Mouse (Mus musculus) lung, embryonic 15.5 days (tissue): ENCODE measurements around the gene Cntn4. TPM values are rescaled to one million over a fixed set of nuclear protein-coding genes. Genes with fewer than 3 reads are reported as not detected.

Experiments used
- ATAC-seq: fragments of 200-750 bp; cut with Nextera tagmentation; 2 replicates; pipeline ENCODE4 v1.8.0; 2017; ENCODE audit warnings: moderate number of reproducible peaks, borderline replicate concordance; ENCODE audit not compliant: low FRiP score, low TSS enrichment; ENCODE audit errors: extremely low read depth
- H3K27ac ChIP-seq: fragments of 300-500 bp; sonication (generic); 2 replicates; pipeline ENCODE4 v1.5.1; 2015; ENCODE audit warnings: moderate library complexity, mild to moderate bottlenecking, inconsistent platforms
- H3K27me3 ChIP-seq: fragments of 300-500 bp; sonication (generic); 2 replicates; pipeline ENCODE4 v1.6.1; 2015; ENCODE audit warnings: inconsistent platforms
- H3K36me3 ChIP-seq: fragments of 300-500 bp; sonication (generic); 2 replicates; pipeline ENCODE4 v1.6.1; 2015; ENCODE audit warnings: inconsistent platforms
- H3K4me1 ChIP-seq: fragments of 300-500 bp; sonication (generic); 2 replicates; pipeline ENCODE4 v1.6.1; 2015; ENCODE audit warnings: inconsistent platforms
- H3K4me2 ChIP-seq: fragments of 300-500 bp; sonication (generic); 2 replicates; pipeline ENCODE4 v1.6.1; 2015; ENCODE audit warnings: inconsistent platforms, mild to moderate bottlenecking, moderate library complexity
- H3K4me3 ChIP-seq: fragments of 300-500 bp; sonication (generic); 2 replicates; pipeline ENCODE4 v1.5.1; 2015; ENCODE audit warnings: mild to moderate bottlenecking, inconsistent platforms
- H3K9ac ChIP-seq: fragments of 300-500 bp; sonication (generic); 2 replicates; pipeline ENCODE4 v1.6.1; 2015; ENCODE audit warnings: inconsistent platforms
- H3K9me3 ChIP-seq: fragments of 300-500 bp; sonication (generic); 2 replicates; pipeline ENCODE4 v1.6.1; 2016; ENCODE audit warnings: inconsistent platforms
- WGBS: fragments of 180-500 bp; shearing (Covaris S2); methylation state at CpG from one replicate; pipeline ENCODE4 v1.1.7; 2015; 5-methylcytosine and 5-hydroxymethylcytosine counted together
- polyA plus RNA-seq: library from polyadenylated mRNA; unstranded; fragments of >200 nt; fragmentation: Nextera tagmentation; extraction: Ambion mirVana; gene quantifications from 2 replicates; pipeline ENCODE4 v1.2.1, GENCODE M21; 2015

Cntn4 gene
- 1.7 and 1.8 TPM in 2 replicates for polyA plus RNA-seq

- peaks cover 33% of the 10 kb centered on the region for H3K27me3 ChIP-seq
- no peaks in the 10 kb centered on the region for H3K9me3 ChIP-seq
- no peaks in the 10 kb centered on the region for H3K36me3 ChIP-seq
- H3K4me3 ChIP-seq, result peak within 1 kb of the TSS; percentile 32
- ATAC-seq, result peak; percentile 57
- no peak within 1 kb of the TSS for H3K27ac ChIP-seq
- H3K4me1 ChIP-seq, result 0 out of 2 replicates have a peak, but pooled peaks cover 4% of the 10 kb centered on the region
- peak within 1 kb of the TSS; percentile 65 for H3K4me2 ChIP-seq
- H3K9ac ChIP-seq, result no peak within 1 kb of the TSS
- WGBS, result 3% methylated on average over 38 of the region's 40 CpGs
Observed at GRCm38 (mm10) chr6:105677149-105678031, at the start of gene Cntn4. Gene Cntn4, plus strand, starts transcription at chr6:105677660.

- Histone ChIP-seq H3K4me2 (no peak overlapping the region), H3K9ac (no peak overlapping the region), H3K27me3 (peaks cover 25% of the 10 kb centered on the region), H3K9me3 (no peaks in the 10 kb centered on the region), H3K27ac (no peak overlapping the region), H3K4me3 (no peak overlapping the region), H3K36me3 (no peaks in the 10 kb centered on the region), H3K4me1 (0 out of 2 replicates have a peak, but pooled peaks cover 4% of the 10 kb centered on the region)
- WGBS, result 71% methylated on average over 4 of the region's 4 CpGs
- no peak for ATAC-seq
Observed at GRCm38 (mm10) chr6:105674276-105674675, 3.2 kb upstream of the Cntn4 start.

GRCm38 (mm10) chr6:105675099-105675498 is 2.4 kb upstream of the Cntn4 start:
- no peak for ATAC-seq
- Histone ChIP-seq H3K9ac (no peak overlapping the region), H3K36me3 (no peaks in the 10 kb centered on the region), H3K9me3 (no peaks in the 10 kb centered on the region), H3K27me3 (peaks cover 33% of the 10 kb centered on the region), H3K27ac (no peak overlapping the region), H3K4me3 (no peak overlapping the region), H3K4me2 (no peak overlapping the region), H3K4me1 (0 out of 2 replicates have a peak, but pooled peaks cover 4% of the 10 kb centered on the region)
- 33% methylated on average over 3 of the region's 3 CpGs for WGBS

GRCm38 (mm10) chr6:105676637-105677036 is 823 bp upstream of the Cntn4 start:
- H3K36me3 ChIP-seq, result no peaks in the 10 kb centered on the region
- H3K4me3 ChIP-seq, result no peak overlapping the region
- ATAC-seq, result no peak
- WGBS, result 18% methylated on average over 5 of the region's 5 CpGs
- no peak overlapping the region for H3K9ac ChIP-seq
- 0 out of 2 replicates have a peak, but pooled peaks cover 4% of the 10 kb centered on the region for H3K4me1 ChIP-seq
- no peaks in the 10 kb centered on the region for H3K9me3 ChIP-seq
- peaks cover 33% of the 10 kb centered on the region for H3K27me3 ChIP-seq
- H3K4me2 ChIP-seq, result peak overlapping the region; percentile 65; the same call in 1 of the 2 replicates
- no peak overlapping the region for H3K27ac ChIP-seq

GRCm38 (mm10) chr6:105678778-105679177 is 1.3 kb downstream of the Cntn4 start:
- Histone ChIP-seq H3K36me3 (no peaks in the 10 kb centered on the region), H3K9me3 (no peaks in the 10 kb centered on the region), H3K27me3 (peaks cover 33% of the 10 kb centered on the region), H3K4me1 (0 out of 2 replicates have a peak, but pooled peaks cover 4% of the 10 kb centered on the region), H3K4me3 (no peak overlapping the region), H3K9ac (no peak overlapping the region), H3K4me2 (no peak overlapping the region), H3K27ac (no peak overlapping the region)
- no peak for ATAC-seq
- WGBS, result 10% methylated on average over 5 of the region's 5 CpGs

GRCm38 (mm10) chr6:105681496-105681895 is 4.0 kb downstream of the Cntn4 start:
- H3K4me3 ChIP-seq, result no peak overlapping the region
- ATAC-seq, result no peak
- no peak overlapping the region for H3K9ac ChIP-seq
- H3K27me3 ChIP-seq, result peaks cover 33% of the 10 kb centered on the region
- H3K4me1 ChIP-seq, result 0 out of 2 replicates have a peak, but pooled peaks cover 4% of the 10 kb centered on the region
- 45% methylated on average over 2 of the region's 2 CpGs for WGBS
- no peak overlapping the region for H3K27ac ChIP-seq
- H3K4me2 ChIP-seq, result no peak overlapping the region
- H3K36me3 ChIP-seq, result no peaks in the 10 kb centered on the region
- no peaks in the 10 kb centered on the region for H3K9me3 ChIP-seq

GRCm38 (mm10) chr6:105683251-105683650 is 5.8 kb downstream of the Cntn4 start:
- no peak overlapping the region for H3K4me2 ChIP-seq
- peaks cover 17% of the 10 kb centered on the region for H3K27me3 ChIP-seq
- 92% methylated on average over 5 of the region's 5 CpGs for WGBS
- ATAC-seq, result no peak
- no peak overlapping the region for H3K27ac ChIP-seq
- H3K9me3 ChIP-seq, result no peaks in the 10 kb centered on the region
- no peaks in the 10 kb centered on the region for H3K36me3 ChIP-seq
- no peak overlapping the region for H3K9ac ChIP-seq
- H3K4me3 ChIP-seq, result no peak overlapping the region
- no peaks in the 10 kb centered on the region for H3K4me1 ChIP-seq

GRCm38 (mm10) chr6:105684123-105684522 is 6.7 kb downstream of the Cntn4 start:
- no peak overlapping the region for H3K9ac ChIP-seq
- no peak overlapping the region for H3K4me3 ChIP-seq
- H3K27ac ChIP-seq, result no peak overlapping the region
- H3K36me3 ChIP-seq, result no peaks in the 10 kb centered on the region
- no peak overlapping the region for H3K4me2 ChIP-seq
- H3K4me1 ChIP-seq, result no peaks in the 10 kb centered on the region
- WGBS, result 27% methylated on average over 4 of the region's 4 CpGs
- H3K27me3 ChIP-seq, result peaks cover 9% of the 10 kb centered on the region; the same call in 1 of the 2 replicates
- no peak for ATAC-seq
- no peaks in the 10 kb centered on the region for H3K9me3 ChIP-seq

GRCm38 (mm10) chr6:105688195-105688594 is 10.7 kb downstream of the Cntn4 start:
- no peak overlapping the region for H3K4me3 ChIP-seq
- no peak overlapping the region for H3K9ac ChIP-seq
- no peak overlapping the region for H3K4me2 ChIP-seq
- no peak for ATAC-seq
- H3K27ac ChIP-seq, result no peak overlapping the region
- no peaks in the 10 kb centered on the region for H3K36me3 ChIP-seq
- no peaks in the 10 kb centered on the region for H3K4me1 ChIP-seq
- H3K9me3 ChIP-seq, result no peaks in the 10 kb centered on the region
- no peaks in the 10 kb centered on the region for H3K27me3 ChIP-seq

- Histone ChIP-seq H3K4me3 (no peak overlapping the region), H3K9ac (no peak overlapping the region), H3K27me3 (no peaks in the 10 kb centered on the region), H3K27ac (no peak overlapping the region), H3K4me2 (no peak overlapping the region), H3K4me1 (no peaks in the 10 kb centered on the region), H3K36me3 (no peaks in the 10 kb centered on the region), H3K9me3 (no peaks in the 10 kb centered on the region)
- WGBS, result 32% methylated on average over 6 of the region's 6 CpGs
- ATAC-seq, result no peak
Observed at GRCm38 (mm10) chr6:105742026-105742425, 64.6 kb downstream of the Cntn4 start.

GRCm38 (mm10) chr6:105780616-105781015 is 103.2 kb downstream of the Cntn4 start:
- Histone ChIP-seq H3K4me2 (no peak overlapping the region), H3K4me1 (no peaks in the 10 kb centered on the region), H3K27ac (no peak overlapping the region), H3K36me3 (no peaks in the 10 kb centered on the region), H3K4me3 (no peak overlapping the region), H3K9ac (no peak overlapping the region), H3K9me3 (no peaks in the 10 kb centered on the region), H3K27me3 (no peaks in the 10 kb centered on the region)
- 76% methylated on average over 1 of the region's 1 CpGs for WGBS
- no peak for ATAC-seq

- ATAC-seq, result no peak
- Histone ChIP-seq H3K4me1 (no peaks in the 10 kb centered on the region), H3K4me2 (no peak overlapping the region), H3K9ac (no peak overlapping the region), H3K27ac (no peak overlapping the region), H3K9me3 (no peaks in the 10 kb centered on the region), H3K36me3 (no peaks in the 10 kb centered on the region), H3K27me3 (no peaks in the 10 kb centered on the region), H3K4me3 (no peak overlapping the region)
- 92% methylated on average over 2 of the region's 2 CpGs for WGBS
Observed at GRCm38 (mm10) chr6:105788462-105788861, 111.0 kb downstream of the Cntn4 start.
